Mouse (Mus musculus) ES-Bruce4 (cell line): ENCODE results near the gene Cpsf4l.

Experiments used
- CTCF ChIP-seq: IDR thresholded peaks from one replicate; pipeline ENCODE4 v1.8.1; 2011; ENCODE audit warnings: low read depth, low read length
- EP300 ChIP-seq: IDR thresholded peaks from 2 replicates; pipeline ENCODE4 v1.6.1; 2011; ENCODE audit warnings: low read depth, low read length; ENCODE audit not compliant: insufficient read depth
- POLR2A ChIP-seq: IDR thresholded peaks from one replicate; pipeline ENCODE4 v1.8.1; 2011; ENCODE audit warnings: low read length; ENCODE audit not compliant: insufficient read depth

GRCm38 (mm10) chr11:113654105-113654504 lies 55.7 kb downstream of the Cpsf4l start:
- TF ChIP-seq POLR2A, result no peak
- no peak for TF ChIP-seq CTCF
- TF ChIP-seq EP300, result no peak
